Comparison of ENCODE assay signal across 9 mouse cellular contexts in the genomic region with DNA sequence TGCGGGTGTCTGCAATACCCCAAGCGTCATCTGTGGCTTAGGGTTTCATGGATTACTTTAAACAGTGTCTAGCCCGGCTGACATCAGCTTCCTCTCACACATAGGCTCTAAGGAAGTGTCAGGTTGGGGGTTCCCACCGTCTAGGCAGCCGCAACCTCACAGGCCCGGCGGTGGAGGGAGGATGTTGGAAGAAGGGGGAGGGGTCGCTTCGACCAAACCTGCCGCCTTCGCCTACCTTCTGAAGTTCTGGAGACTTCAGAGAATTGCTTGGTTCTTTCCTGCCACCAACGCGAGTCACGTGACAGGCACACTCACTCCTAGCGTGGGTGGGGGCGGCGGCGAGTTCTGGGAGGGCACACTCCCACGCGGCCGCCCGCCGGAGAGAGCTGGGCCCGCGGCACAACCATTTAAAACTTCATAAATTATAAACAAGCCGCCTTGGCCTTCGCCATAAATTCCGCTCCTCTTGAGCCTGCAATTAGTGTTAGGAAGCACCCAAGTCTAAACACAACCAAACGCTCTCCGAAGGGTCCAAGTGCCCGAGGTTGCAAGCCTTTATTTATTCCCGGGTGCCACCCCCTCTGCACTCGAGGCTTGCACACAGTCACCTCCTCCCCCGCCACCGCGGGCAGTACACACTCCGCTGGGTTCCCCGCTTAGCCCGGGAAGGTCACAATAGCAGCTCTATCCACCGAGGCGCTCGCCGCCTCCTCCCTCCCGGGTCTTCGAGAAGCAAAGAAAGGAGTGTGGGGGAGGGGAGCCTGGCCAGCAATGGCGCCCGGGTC. TPM values are rescaled to one million over a fixed set of nuclear protein-coding genes. Genes with fewer than 3 reads are reported as not detected.
A peak's percentile ranks its signal among the peaks of the same experiment; 100 is the strongest.
DNase-seq lines count a peak whose midpoint lies in the region; ATAC-seq and TF ChIP-seq lines count a peak whose summit lies in the region.
"Had no signal": no experiment of that assay in that cellular context is flagged by ENCODE, and none has a peak within 500 bp of the region (broad histone marks: within the 10 kb centered on the region; RNA-seq: fewer than 3 reads in every experiment).

No protein-coding gene starts in this region.

- no peaks in the 10 kb centered on the region for H3K36me3 ChIP-seq in lung, embryonic 14.5 days (ENCODE audit: insufficient read depth)
- H3K36me3 ChIP-seq in embryonic facial prominence, embryonic 12.5 days, result no peaks in the 10 kb centered on the region
- H3K36me3 ChIP-seq in megakaryocyte, embryonic 14.5 days (replicated peaks; ENCODE audit: low read length), result no peaks in the 10 kb centered on the region

- H3K4me2 ChIP-seq in lung, embryonic 14.5 days, result peak overlapping the region; percentile 54
- peak overlapping the region; percentile 40 for H3K4me2 ChIP-seq in embryonic facial prominence, embryonic 12.5 days (replicated peaks)

- H3K27me3 ChIP-seq in lung, embryonic 14.5 days (ENCODE audit: insufficient read depth, low read length), result peaks cover 100% of the 10 kb centered on the region
- peaks cover 90% of the 10 kb centered on the region for H3K27me3 ChIP-seq in embryonic facial prominence, embryonic 12.5 days
- H3K27me3 ChIP-seq in megakaryocyte, embryonic 14.5 days (replicated peaks), result peaks cover 99% of the 10 kb centered on the region

- peak overlapping the region; percentile 18 for H3K4me3 ChIP-seq in lung, embryonic 14.5 days (ENCODE audit: low read depth, low read length)
- H3K4me3 ChIP-seq in embryonic facial prominence, embryonic 12.5 days, result peak overlapping the region; percentile 22
- peak overlapping the region; percentile 79 for H3K4me3 ChIP-seq in megakaryocyte, embryonic 14.5 days (replicated peaks)
- H3K4me3 ChIP-seq: myocyte had no signal

- under 1% methylated on average over 47 of the region's 47 CpGs for WGBS in lung, embryonic 14.5 days
- WGBS in embryonic facial prominence, embryonic 12.5 days, result under 1% methylated on average over 47 of the region's 47 CpGs

- no peak for DNase-seq in lung, embryonic 14.5 days
- DNase-seq in lung, postnatal 4 days, result no peak
- peak; percentile 62 for DNase-seq in testis, postnatal 14 days (ENCODE audit: low spot score)
- no peak for DNase-seq in urinary bladder, postnatal 4 days (ENCODE audit: low spot score in 2 of 2)
- no peak for DNase-seq in cerebellum, adult 8-10 months

- H3K27ac ChIP-seq in lung, embryonic 14.5 days (ENCODE audit: low read depth), result no peak overlapping the region
- no peak overlapping the region for H3K27ac ChIP-seq in embryonic facial prominence, embryonic 12.5 days

- H3K9me3 ChIP-seq in lung, embryonic 14.5 days (ENCODE audit: low read depth, low read length), result no peaks in the 10 kb centered on the region
- H3K9me3 ChIP-seq in embryonic facial prominence, embryonic 12.5 days, result no peaks in the 10 kb centered on the region
- peaks cover 19% of the 10 kb centered on the region for H3K9me3 ChIP-seq in megakaryocyte, embryonic 14.5 days

- H3K9ac ChIP-seq in lung, embryonic 14.5 days, result no peak overlapping the region
- no peak overlapping the region for H3K9ac ChIP-seq in embryonic facial prominence, embryonic 12.5 days

- peak; percentile 19; the same call in 1 of the 2 replicates for ATAC-seq in lung, embryonic 14.5 days (ENCODE audit: insufficient read depth)
- no peak for ATAC-seq in embryonic facial prominence, embryonic 12.5 days (ENCODE audit: insufficient number of reproducible peaks, insufficient read depth, low FRiP score, low TSS enrichment)
- peak; percentile 82 for ATAC-seq in inflammation-experienced regulatory T-cells, adult 6 months

- TF ChIP-seq CTCF in lung, embryonic 14.5 days (IDR thresholded peaks at IDR 0.05; ENCODE audit: low read depth), result no peak

- H3K4me1 ChIP-seq in lung, embryonic 14.5 days (ENCODE audit: insufficient read depth), result no peaks in the 10 kb centered on the region
- peaks cover 14% of the 10 kb centered on the region for H3K4me1 ChIP-seq in embryonic facial prominence, embryonic 12.5 days
- peaks cover 29% of the 10 kb centered on the region for H3K4me1 ChIP-seq in megakaryocyte, embryonic 14.5 days

RNA-seq across cellular contexts. Expression of a gene that starts 13.3 kb away (rescaled TPM):
- polyA plus RNA-seq in lung, embryonic 14.5 days (2014; fragmentation: Nextera tagmentation; extraction: Ambion mirVana), result 0.09 TPM in 1 of 2 replicates, not detected in the other
- 11.8 and 11.9 TPM in 2 replicates for polyA plus RNA-seq in embryonic facial prominence, embryonic 12.5 days (2016; fragmentation: Nextera tagmentation; extraction: Ambion mirVana)
- not detected for polyA plus RNA-seq in inflammation-experienced regulatory T-cells, adult 6 months (2017; shearing (Covaris generic))
- polyA plus RNA-seq in megakaryocyte, embryonic 14.5 days (2012; ENCODE audit: insufficient read depth, low replicate concordance), result not detected in 2 replicates
- polyA plus RNA-seq: myocyte had no signal

RNA-seq across cellular contexts. Expression of a gene that starts 23.0 kb away (rescaled TPM):
- polyA plus RNA-seq in lung, embryonic 14.5 days (2014; fragmentation: Nextera tagmentation; extraction: Ambion mirVana), result not detected in 2 replicates
- 0.13 TPM in 1 of 2 replicates, not detected in the other for polyA plus RNA-seq in embryonic facial prominence, embryonic 12.5 days (2016; fragmentation: Nextera tagmentation; extraction: Ambion mirVana)
- not detected for polyA plus RNA-seq in inflammation-experienced regulatory T-cells, adult 6 months (2017; shearing (Covaris generic))
- not detected in 2 replicates for polyA plus RNA-seq in megakaryocyte, embryonic 14.5 days (2012; ENCODE audit: insufficient read depth, low replicate concordance)
- polyA plus RNA-seq: myocyte had no signal

RNA-seq across cellular contexts. Expression of a gene that starts 37.8 kb away (rescaled TPM):
- not detected in 2 replicates for polyA plus RNA-seq in lung, embryonic 14.5 days (2014; fragmentation: Nextera tagmentation; extraction: Ambion mirVana)
- 0.14 and 0.25 TPM in 2 replicates for polyA plus RNA-seq in embryonic facial prominence, embryonic 12.5 days (2016; fragmentation: Nextera tagmentation; extraction: Ambion mirVana)
- not detected for polyA plus RNA-seq in inflammation-experienced regulatory T-cells, adult 6 months (2017; shearing (Covaris generic))
- polyA plus RNA-seq in megakaryocyte, embryonic 14.5 days (2012; ENCODE audit: insufficient read depth, low replicate concordance), result not detected in 2 replicates
- polyA plus RNA-seq: myocyte had no signal

RNA-seq across cellular contexts. Expression of a gene that starts 37.8 kb away (rescaled TPM):
- not detected in 2 replicates for polyA plus RNA-seq in lung, embryonic 14.5 days (2014; fragmentation: Nextera tagmentation; extraction: Ambion mirVana)
- 1.5 and 2.4 TPM in 2 replicates for polyA plus RNA-seq in embryonic facial prominence, embryonic 12.5 days (2016; fragmentation: Nextera tagmentation; extraction: Ambion mirVana)
- polyA plus RNA-seq in inflammation-experienced regulatory T-cells, adult 6 months (2017; shearing (Covaris generic)), result not detected
- not detected in 2 replicates for polyA plus RNA-seq in megakaryocyte, embryonic 14.5 days (2012; ENCODE audit: insufficient read depth, low replicate concordance)
- polyA plus RNA-seq: myocyte had no signal

RNA-seq across cellular contexts. Expression of a gene that starts 45.1 kb away (rescaled TPM):
- polyA plus RNA-seq in lung, embryonic 14.5 days (2014; fragmentation: Nextera tagmentation; extraction: Ambion mirVana), result 0.27 and 0.29 TPM in 2 replicates
- polyA plus RNA-seq in embryonic facial prominence, embryonic 12.5 days (2016; fragmentation: Nextera tagmentation; extraction: Ambion mirVana), result 1.6 and 2.6 TPM in 2 replicates
- not detected for polyA plus RNA-seq in inflammation-experienced regulatory T-cells, adult 6 months (2017; shearing (Covaris generic))
- polyA plus RNA-seq in megakaryocyte, embryonic 14.5 days (2012; ENCODE audit: insufficient read depth, low replicate concordance), result not detected in 2 replicates
- polyA plus RNA-seq: myocyte had no signal

Comparison
In these comparisons a context has a peak if more than half of its experiments do, and no peak if none do; other contexts are left out.
1. H3K4me3 ChIP-seq: peak in every context shown above with its lines; median percentile 79 in megakaryocyte, embryonic 14.5 days; 22 in embryonic facial prominence, embryonic 12.5 days; 18 in lung, embryonic 14.5 days.
2. RNA of a gene that starts 13.3 kb away (polyA plus RNA-seq): 11.8 to 11.9 TPM in embryonic facial prominence, embryonic 12.5 days; 0.09 TPM in lung, embryonic 14.5 days, not detected in inflammation-experienced regulatory T-cells, adult 6 months and not detected in megakaryocyte, embryonic 14.5 days; every median in the first group is over 10 times any median in the second.